Mouse (Mus musculus) liver, embryonic 15.5 days (tissue): ENCODE results near the gene Dgat2l6. TPM values are rescaled to one million over a fixed set of nuclear protein-coding genes. Genes with fewer than 3 reads are reported as not detected.

Experiments
- ATAC-seq: fragments of 200-750 bp; cut with Nextera tagmentation; 2 replicates; pipeline ENCODE4 v1.8.0; 2017; ENCODE audit warnings: moderate number of reproducible peaks, mild to moderate bottlenecking, moderate library complexity; ENCODE audit not compliant: insufficient read depth
- H3K27ac ChIP-seq: fragments of 300-500 bp; sonication (generic); replicated peaks from 2 replicates; pipeline ENCODE4 v1.5.1; 2015; ENCODE audit warnings: mild to moderate bottlenecking, inconsistent platforms
- H3K27me3 ChIP-seq: fragments of 300-500 bp; sonication (generic); 2 replicates; pipeline ENCODE4 v1.6.1; 2015; ENCODE audit warnings: mild to moderate bottlenecking, inconsistent platforms
- H3K36me3 ChIP-seq: fragments of 300-500 bp; sonication (generic); replicated peaks from 2 replicates; pipeline ENCODE4 v1.6.1; 2015; ENCODE audit warnings: moderate library complexity, mild to moderate bottlenecking, inconsistent platforms
- H3K4me1 ChIP-seq: fragments of 300-500 bp; sonication (generic); replicated peaks from 2 replicates; pipeline ENCODE4 v1.6.1; 2015; ENCODE audit warnings: inconsistent platforms
- H3K4me2 ChIP-seq: fragments of 300-500 bp; sonication (generic); 2 replicates; pipeline ENCODE4 v1.6.1; 2015; ENCODE audit warnings: moderate library complexity, mild to moderate bottlenecking, inconsistent platforms
- H3K4me3 ChIP-seq: fragments of 300-500 bp; sonication (generic); replicated peaks from 2 replicates; pipeline ENCODE4 v1.5.1; 2015; ENCODE audit warnings: mild to moderate bottlenecking, inconsistent platforms
- H3K9ac ChIP-seq: fragments of 300-500 bp; sonication (generic); 2 replicates; pipeline ENCODE4 v1.6.1; 2015; ENCODE audit warnings: moderate library complexity, mild to moderate bottlenecking, inconsistent platforms
- H3K9me3 ChIP-seq: fragments of 300-500 bp; sonication (generic); replicated peaks from 2 replicates; pipeline ENCODE4 v1.6.1; 2016; ENCODE audit warnings: inconsistent platforms
- WGBS: fragments of 180-500 bp; shearing (Covaris S2); methylation state at CpG from one replicate; pipeline ENCODE4 v1.1.7; 2015; ENCODE audit warnings: mixed read lengths; ENCODE audit not compliant: insufficient replicate concordance; 5-methylcytosine and 5-hydroxymethylcytosine counted together
- polyA plus RNA-seq: library from polyadenylated mRNA; unstranded; fragments of >200 nt; fragmentation: Nextera tagmentation; extraction: Ambion mirVana; gene quantifications from 2 replicates; pipeline ENCODE4 v1.2.1, GENCODE M21; 2015

The Dgat2l6 gene
- polyA plus RNA-seq = not detected in 2 replicates

DNA sequence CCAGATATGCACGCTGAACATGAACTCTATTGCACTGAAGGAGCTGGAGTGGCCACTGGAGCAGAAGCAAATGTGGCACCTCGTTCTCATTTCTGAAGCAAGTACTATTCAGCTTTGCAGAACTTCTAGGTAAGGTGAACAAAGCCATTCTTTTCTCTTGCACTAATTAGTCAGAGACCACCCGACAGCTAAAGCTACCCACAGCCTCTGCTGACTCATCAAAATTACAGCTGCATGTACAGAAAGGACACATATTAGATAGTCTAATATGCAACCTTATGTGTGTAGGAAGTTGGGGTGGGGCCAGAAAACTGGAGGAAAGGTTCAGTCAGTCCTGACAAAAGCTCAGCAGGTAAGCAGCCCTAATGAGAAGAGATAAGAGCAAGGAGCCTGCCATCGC is at the start of gene Dgat2l6:
Gene Dgat2l6 (plus strand): TSS at position 368 of the 400 bp plus-strand sequence.
- H3K27me3 ChIP-seq = no peaks in the 10 kb centered on the region
- H3K4me2 ChIP-seq = no peak within 1 kb of the TSS
- no peak within 1 kb of the TSS for H3K27ac ChIP-seq
- no peaks in the 10 kb centered on the region for H3K9me3 ChIP-seq
- no peak within 1 kb of the TSS for H3K9ac ChIP-seq
- no peak within 1 kb of the TSS for H3K4me3 ChIP-seq
- WGBS = 60% methylated on average over 4 of the region's 4 CpGs
- no peak for ATAC-seq
- H3K4me1 ChIP-seq = no peaks in the 10 kb centered on the region
- no peaks in the 10 kb centered on the region for H3K36me3 ChIP-seq

DNA sequence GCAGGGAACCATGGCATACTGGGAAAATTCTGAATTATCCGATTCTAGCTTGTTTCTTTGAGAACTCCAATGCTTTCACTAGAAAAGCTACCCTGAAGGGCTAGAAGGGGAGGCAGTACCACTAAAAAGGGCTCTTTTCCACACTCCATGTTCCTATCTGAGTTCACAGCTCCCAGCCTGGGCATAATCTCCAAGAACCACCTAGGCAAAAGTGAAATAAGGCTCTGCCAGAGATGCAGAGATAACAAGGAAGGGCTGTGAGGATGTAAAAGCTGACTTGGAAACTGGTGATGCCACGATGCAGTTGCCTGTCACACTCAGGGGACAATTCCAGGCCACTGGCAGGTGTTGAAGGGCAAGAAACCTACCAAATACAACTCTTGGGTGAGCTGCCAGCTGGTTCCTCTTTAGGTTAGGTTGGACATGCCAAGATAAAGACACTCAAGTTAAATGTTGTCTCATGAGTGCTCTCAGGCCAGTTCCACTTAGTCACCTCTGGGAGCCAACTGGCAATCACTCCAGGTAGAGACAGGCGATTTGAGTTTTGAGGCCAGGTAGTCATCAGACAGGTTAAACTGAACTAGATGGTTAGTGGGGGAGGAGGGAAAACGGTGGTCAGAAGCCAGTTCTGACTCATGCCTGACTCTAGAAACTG is 48.9 kb upstream of the Dgat2l6 start:
- no peak overlapping the region for H3K4me2 ChIP-seq
- peaks cover 3% of the 10 kb centered on the region; the same call in 1 of the 2 replicates for H3K4me1 ChIP-seq
- 56% methylated on average over 4 of the region's 4 CpGs for WGBS
- no peaks in the 10 kb centered on the region for H3K9me3 ChIP-seq
- H3K27me3 ChIP-seq = peaks cover 16% of the 10 kb centered on the region; the same call in 1 of the 2 replicates
- H3K9ac ChIP-seq = no peak overlapping the region
- ATAC-seq = peak; percentile 44; the same call in 1 of the 2 replicates
- no peak overlapping the region for H3K27ac ChIP-seq
- H3K4me3 ChIP-seq = no peak overlapping the region
- no peaks in the 10 kb centered on the region for H3K36me3 ChIP-seq

DNA sequence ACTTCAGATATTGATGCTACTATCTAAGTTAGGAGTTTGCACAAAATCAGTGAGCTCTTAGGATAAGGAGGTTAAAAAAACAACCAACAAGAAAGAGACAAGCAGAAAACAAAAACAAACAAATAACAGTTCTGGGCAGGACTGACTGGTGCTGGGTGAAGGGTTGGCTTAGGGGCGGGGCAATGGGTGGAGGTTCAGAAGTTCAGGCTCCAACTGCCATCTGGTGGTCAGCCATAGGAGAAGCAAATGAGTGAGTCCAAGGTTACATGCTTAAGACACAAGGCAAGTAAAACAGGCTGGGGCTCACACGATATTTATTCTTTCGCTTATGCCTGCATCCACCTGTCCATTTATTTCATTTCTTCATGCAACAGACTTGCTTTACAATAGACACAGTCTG is 44.3 kb upstream of the Dgat2l6 start:
- Histone ChIP-seq H3K4me2 (no peak overlapping the region), H3K27ac (no peak overlapping the region), H3K4me1 (peaks cover 3% of the 10 kb centered on the region; the same call in 1 of the 2 replicates), H3K27me3 (peaks cover 11% of the 10 kb centered on the region; the same call in 1 of the 2 replicates), H3K9ac (no peak overlapping the region), H3K9me3 (no peaks in the 10 kb centered on the region), H3K4me3 (no peak overlapping the region), H3K36me3 (no peaks in the 10 kb centered on the region)
- no peak for ATAC-seq
- WGBS = 23% methylated on average over 3 of the region's 3 CpGs

DNA sequence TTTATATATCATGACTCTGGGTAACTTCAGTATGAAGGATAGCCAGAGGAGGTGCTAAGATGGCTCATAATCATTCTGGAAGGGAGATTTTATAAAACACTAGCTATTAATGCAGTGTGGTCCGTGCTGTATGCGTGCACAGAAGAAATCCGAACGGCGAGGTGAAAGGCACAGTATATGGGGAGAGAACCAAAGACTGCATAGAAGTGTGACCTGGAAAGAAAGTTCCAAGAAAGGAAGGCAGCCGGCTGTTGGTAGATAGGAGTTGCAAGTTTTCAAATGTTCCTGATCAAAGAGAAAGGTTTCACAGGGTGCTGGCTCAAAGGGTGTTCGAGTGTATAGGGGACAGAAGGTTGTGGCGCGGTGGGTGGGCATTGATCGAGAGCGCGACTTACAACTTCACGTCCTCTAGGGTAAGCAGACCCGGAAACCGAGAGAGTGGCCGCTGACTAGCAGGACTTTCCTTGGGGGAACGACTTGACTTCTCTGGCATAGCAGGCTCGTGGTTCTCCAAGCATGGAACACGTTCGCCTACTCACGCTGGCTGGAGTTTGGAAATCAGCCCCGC is 31.1 kb upstream of the Dgat2l6 start:
- peak; percentile 61 for ATAC-seq
- Histone ChIP-seq H3K36me3 (no peaks in the 10 kb centered on the region), H3K9me3 (no peaks in the 10 kb centered on the region), H3K27me3 (no peaks in the 10 kb centered on the region), H3K9ac (peak overlapping the region; percentile 25; the same call in 1 of the 2 replicates), H3K4me1 (no peaks in the 10 kb centered on the region), H3K27ac (no peak overlapping the region), H3K4me3 (peak overlapping the region; percentile 67), H3K4me2 (peak overlapping the region; percentile 66)
- WGBS = 15% methylated on average over 22 of the region's 22 CpGs

DNA sequence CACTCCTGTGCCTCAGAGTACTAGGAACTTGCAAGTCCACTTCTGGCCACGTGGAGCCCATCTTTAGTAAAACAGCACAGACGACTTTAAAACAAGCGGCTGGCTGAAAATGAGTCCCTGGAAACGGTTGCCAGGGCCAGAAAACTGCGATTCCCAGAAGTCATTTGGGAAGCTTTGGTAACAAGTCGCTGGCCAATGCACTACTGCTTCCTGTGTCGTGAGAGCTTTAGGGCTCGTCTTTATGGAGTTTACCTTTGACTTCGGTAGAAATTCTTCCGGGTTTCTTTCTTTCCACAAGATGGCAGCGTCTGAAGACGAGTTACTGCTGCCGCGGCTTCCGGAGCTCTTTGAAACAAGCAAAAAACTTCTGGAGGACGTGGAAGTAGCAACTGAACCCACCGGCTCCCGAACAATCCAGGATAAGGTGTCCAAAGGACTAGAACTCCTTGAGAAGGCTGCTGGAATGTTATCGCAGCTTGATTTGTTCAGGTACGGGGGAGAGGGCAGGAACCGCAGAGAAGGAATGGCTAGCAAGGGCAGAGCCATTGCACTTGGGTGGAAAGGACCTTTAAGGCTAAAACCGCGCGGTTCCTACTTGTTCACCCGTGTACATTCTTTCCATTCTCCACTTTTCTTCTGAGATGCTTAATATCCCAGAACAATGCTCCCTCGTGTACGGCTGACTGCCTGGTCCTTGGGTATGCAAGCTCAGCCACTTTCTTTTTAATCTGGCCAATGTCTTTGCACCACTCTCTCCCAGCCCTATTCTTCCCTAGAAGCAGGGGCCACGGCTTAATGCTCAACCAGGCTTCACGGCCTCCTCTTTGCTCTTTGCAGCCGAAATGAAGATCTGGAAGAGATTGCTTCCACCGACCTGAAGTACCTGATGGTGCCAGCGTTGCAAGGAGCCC is 30.3 kb upstream of the Dgat2l6 start, which contains the start of gene Igbp1:
Gene Igbp1 (plus strand): TSS at position 224 of the 911 bp plus-strand sequence.
- Histone ChIP-seq H3K9ac (peak within 1 kb of the TSS; percentile 49), H3K27me3 (no peaks in the 10 kb centered on the region), H3K4me3 (peak within 1 kb of the TSS; percentile 67), H3K9me3 (no peaks in the 10 kb centered on the region), H3K36me3 (no peaks in the 10 kb centered on the region), H3K27ac (peak within 1 kb of the TSS; percentile 29; the same call in 1 of the 2 replicates), H3K4me1 (no peaks in the 10 kb centered on the region), H3K4me2 (peak within 1 kb of the TSS; percentile 66)
- ATAC-seq = peak; percentile 84
- WGBS = 10% methylated on average over 32 of the region's 32 CpGs

DNA sequence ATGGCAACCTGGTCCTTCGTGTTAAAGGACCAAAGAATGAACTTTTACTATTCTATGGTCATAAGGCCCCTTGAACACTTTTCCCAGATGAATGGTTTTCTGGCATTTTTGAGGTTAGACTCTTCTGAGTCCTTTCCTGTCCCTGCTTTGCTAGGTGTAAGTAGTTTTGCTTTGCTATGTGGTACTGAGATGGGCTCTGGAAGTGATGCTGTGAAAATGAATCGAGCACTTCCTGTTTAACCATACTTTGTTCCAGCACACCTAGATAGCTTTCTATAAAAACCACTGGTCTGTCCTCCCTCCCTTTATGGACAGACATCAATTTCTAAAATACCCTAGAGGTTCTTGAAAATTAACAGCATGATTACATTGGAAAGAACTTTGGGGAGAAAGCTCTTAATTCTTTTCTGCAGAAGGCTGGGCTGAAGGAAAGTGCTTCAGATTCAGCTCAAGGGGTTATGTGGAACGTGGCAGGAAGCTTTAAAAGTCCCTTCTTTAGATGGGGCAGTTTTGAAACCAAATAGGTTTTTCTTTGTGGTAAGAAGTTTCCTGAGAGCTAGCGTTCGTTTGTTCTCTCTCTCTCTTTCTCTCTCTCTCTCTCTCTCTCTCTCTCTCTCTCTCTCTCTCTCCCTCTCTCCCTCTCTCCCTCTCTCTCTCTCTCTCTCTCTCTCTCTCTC is 20.3 kb upstream of the Dgat2l6 start:
- Histone ChIP-seq H3K4me2 (no peak overlapping the region), H3K27me3 (no peaks in the 10 kb centered on the region), H3K4me3 (no peak overlapping the region), H3K9ac (no peak overlapping the region), H3K36me3 (0 out of 2 replicates have a peak, but pooled peaks cover 5% of the 10 kb centered on the region), H3K4me1 (no peaks in the 10 kb centered on the region), H3K9me3 (no peaks in the 10 kb centered on the region), H3K27ac (no peak overlapping the region)
- WGBS = 60% methylated on average over 5 of the region's 5 CpGs
- ATAC-seq = no peak

DNA sequence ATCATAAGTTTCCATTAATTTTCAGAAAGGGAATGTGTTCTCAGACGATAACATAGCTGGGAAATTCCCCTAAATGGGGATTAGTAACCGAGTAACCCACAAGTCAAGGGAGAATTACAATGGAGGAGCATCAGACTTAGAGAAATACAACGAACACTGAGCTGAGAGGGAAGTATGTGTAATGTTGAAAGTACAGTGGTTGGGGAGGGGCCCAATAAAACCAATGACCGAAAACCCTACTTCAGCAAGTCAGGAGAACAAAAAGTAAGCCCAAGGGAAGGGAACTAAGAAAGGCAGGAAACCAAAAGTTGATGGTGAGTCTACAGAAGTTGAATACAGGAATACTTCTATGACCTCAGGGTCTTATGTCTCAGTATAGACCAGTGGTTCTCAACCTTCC is 16.5 kb upstream of the Dgat2l6 start:
- Histone ChIP-seq H3K27me3 (no peaks in the 10 kb centered on the region), H3K9me3 (no peaks in the 10 kb centered on the region), H3K4me3 (no peak overlapping the region), H3K9ac (no peak overlapping the region), H3K27ac (no peak overlapping the region), H3K4me1 (no peaks in the 10 kb centered on the region), H3K4me2 (no peak overlapping the region), H3K36me3 (0 out of 2 replicates have a peak, but pooled peaks cover 5% of the 10 kb centered on the region)
- ATAC-seq = no peak
- WGBS = 72% methylated on average over 4 of the region's 4 CpGs

DNA sequence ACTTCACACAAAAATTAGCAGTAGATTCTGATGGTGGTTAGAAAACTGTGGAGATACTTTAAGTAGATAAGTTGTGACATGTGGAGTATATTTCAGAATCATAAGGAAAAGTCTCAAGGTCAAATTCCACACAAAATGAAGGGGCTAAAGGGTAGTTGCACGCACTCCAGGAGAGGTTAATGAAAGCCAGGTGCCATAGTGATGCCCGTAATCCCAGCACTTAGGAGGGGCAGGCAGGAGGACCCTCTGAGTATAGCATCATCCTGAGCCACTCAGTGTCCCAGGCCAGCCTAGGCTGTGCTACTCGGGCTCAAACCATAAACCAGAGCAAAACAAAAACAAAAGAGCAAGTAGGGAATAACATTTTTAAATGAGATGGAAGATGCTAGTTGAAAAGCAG is 14.7 kb upstream of the Dgat2l6 start:
- Histone ChIP-seq H3K4me3 (no peak overlapping the region), H3K27ac (no peak overlapping the region), H3K4me2 (no peak overlapping the region), H3K4me1 (no peaks in the 10 kb centered on the region), H3K9me3 (no peaks in the 10 kb centered on the region), H3K27me3 (no peaks in the 10 kb centered on the region), H3K9ac (no peak overlapping the region), H3K36me3 (0 out of 2 replicates have a peak, but pooled peaks cover 5% of the 10 kb centered on the region)
- 63% methylated on average over 3 of the region's 3 CpGs for WGBS
- ATAC-seq = no peak

DNA sequence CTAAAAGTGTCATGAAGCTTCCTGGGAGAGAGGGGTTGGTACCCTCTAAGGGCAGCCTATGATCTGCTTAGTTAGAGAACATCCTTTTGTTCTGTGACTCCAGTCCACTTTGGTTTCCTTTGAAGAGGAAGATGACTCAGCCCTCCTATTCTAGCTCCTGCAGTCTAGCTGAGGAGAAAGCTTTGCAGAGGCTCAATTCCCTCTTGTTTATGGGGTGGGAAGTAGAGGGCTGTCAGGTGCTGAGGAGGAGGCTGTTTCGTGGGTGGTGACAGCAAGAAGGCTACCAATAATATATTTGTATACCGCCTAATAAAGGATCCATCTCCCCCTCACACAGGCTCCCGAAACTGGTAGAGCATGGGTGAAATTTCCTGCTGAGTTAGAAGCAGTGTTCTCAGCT is 8.0 kb upstream of the Dgat2l6 start:
- 69% methylated on average over 3 of the region's 3 CpGs for WGBS
- no peak overlapping the region for H3K9ac ChIP-seq
- no peak overlapping the region for H3K4me2 ChIP-seq
- no peaks in the 10 kb centered on the region for H3K36me3 ChIP-seq
- no peaks in the 10 kb centered on the region for H3K9me3 ChIP-seq
- H3K4me3 ChIP-seq = no peak overlapping the region
- ATAC-seq = no peak
- no peaks in the 10 kb centered on the region for H3K27me3 ChIP-seq
- H3K27ac ChIP-seq = no peak overlapping the region
- H3K4me1 ChIP-seq = no peaks in the 10 kb centered on the region

DNA sequence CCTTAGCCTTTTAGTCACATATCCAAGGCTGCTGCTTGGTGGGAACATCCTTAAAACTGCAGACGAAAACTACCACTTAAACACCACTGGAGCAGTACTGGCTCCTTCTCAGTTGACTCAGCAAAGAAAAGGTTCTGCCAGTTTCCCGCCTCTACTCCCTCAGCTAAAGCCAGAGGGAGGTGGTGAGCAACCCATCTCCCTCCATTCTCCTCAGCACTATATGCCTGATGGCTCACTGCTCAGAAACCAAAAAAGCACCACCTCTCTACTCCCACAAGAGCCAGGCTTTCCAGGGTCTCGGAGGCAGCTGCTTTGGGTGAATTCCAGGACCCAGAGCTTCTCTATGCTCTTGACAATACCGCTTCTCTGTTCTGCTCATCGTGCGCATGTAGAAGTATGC is 7.0 kb upstream of the Dgat2l6 start:
- WGBS = 79% methylated on average over 6 of the region's 6 CpGs
- Histone ChIP-seq H3K36me3 (no peaks in the 10 kb centered on the region), H3K27ac (no peak overlapping the region), H3K4me2 (no peak overlapping the region), H3K4me3 (no peak overlapping the region), H3K4me1 (no peaks in the 10 kb centered on the region), H3K9ac (no peak overlapping the region), H3K27me3 (no peaks in the 10 kb centered on the region), H3K9me3 (no peaks in the 10 kb centered on the region)
- ATAC-seq = no peak
